Mouse (Mus musculus) heart, embryonic 13.5 days (tissue): ENCODE measurements around the gene Otoa. TPM values are rescaled to one million over a fixed set of nuclear protein-coding genes. Genes with fewer than 3 reads are reported as not detected.

Experiments used
- ATAC-seq: fragments of 200-750 bp; cut with Nextera tagmentation; 2 replicates; pipeline ENCODE4 v1.8.0; 2017; ENCODE audit warnings: moderate TSS enrichment; ENCODE audit not compliant: insufficient number of reproducible peaks, low FRiP score, low TSS enrichment; ENCODE audit errors: extremely low read depth
- H3K27ac ChIP-seq: fragments of 300-500 bp; sonication (generic); replicated peaks from 2 replicates; pipeline ENCODE4 v1.5.1; 2015; ENCODE audit warnings: moderate library complexity, mild to moderate bottlenecking, inconsistent platforms
- H3K27me3 ChIP-seq: fragments of 300-500 bp; sonication (generic); replicated peaks from 2 replicates; pipeline ENCODE4 v1.6.1; 2015; ENCODE audit warnings: mild to moderate bottlenecking, inconsistent platforms
- H3K36me3 ChIP-seq: fragments of 300-500 bp; sonication (generic); 2 replicates; pipeline ENCODE4 v1.6.1; 2015; ENCODE audit warnings: mild to moderate bottlenecking, inconsistent platforms
- H3K4me1 ChIP-seq: fragments of 300-500 bp; sonication (generic); 2 replicates; pipeline ENCODE4 v1.6.1; 2015; ENCODE audit warnings: inconsistent platforms
- H3K4me2 ChIP-seq: fragments of 300-500 bp; sonication (generic); 2 replicates; pipeline ENCODE4 v1.6.1; 2015; ENCODE audit warnings: inconsistent platforms, mild to moderate bottlenecking, moderate library complexity
- H3K4me3 ChIP-seq: fragments of 300-500 bp; sonication (generic); 2 replicates; pipeline ENCODE4 v1.5.1; 2015; ENCODE audit warnings: moderate library complexity, mild to moderate bottlenecking, inconsistent platforms
- H3K9ac ChIP-seq: fragments of 300-500 bp; sonication (generic); 2 replicates; pipeline ENCODE4 v1.6.1; 2015; ENCODE audit warnings: inconsistent platforms, mild to moderate bottlenecking, moderate library complexity
- H3K9me3 ChIP-seq: fragments of 300-500 bp; sonication (generic); 2 replicates; pipeline ENCODE4 v1.6.1; 2016; ENCODE audit warnings: inconsistent platforms
- WGBS: fragments of 180-500 bp; shearing (Covaris S2); methylation state at CpG from one replicate; pipeline ENCODE4 v1.1.7; 2015; ENCODE audit warnings: mixed read lengths; 5-methylcytosine and 5-hydroxymethylcytosine counted together
- polyA plus RNA-seq: library from polyadenylated mRNA; unstranded; fragments of >200 nt; fragmentation: Nextera tagmentation; extraction: Ambion mirVana; gene quantifications from 2 replicates; pipeline ENCODE4 v1.2.1, GENCODE M21; 2015

Gene Otoa
- polyA plus RNA-seq, 1 experiment from 2014 or later: 0.12 TPM

DNA sequence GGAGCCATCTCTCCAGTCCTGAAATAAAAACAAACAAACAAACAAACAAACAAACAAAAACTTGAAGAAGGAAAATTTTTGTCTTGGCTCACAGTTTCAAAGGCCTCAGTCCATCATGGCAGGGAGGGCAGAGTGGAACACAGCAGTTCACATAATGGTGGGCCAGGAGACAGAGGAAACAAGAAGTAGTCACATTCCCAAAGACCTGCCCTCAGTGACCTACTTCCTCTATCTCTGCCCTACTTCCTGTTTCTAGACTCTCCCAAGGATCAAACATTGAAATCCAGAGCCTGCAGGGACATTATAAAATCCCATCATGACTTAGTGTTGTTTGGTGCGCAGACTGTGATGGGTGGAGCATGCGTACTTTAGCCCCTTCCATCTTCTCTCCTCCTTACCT is 49.4 kb downstream of the Otoa start:
- no peak overlapping the region for H3K9ac ChIP-seq
- no peak overlapping the region for H3K27ac ChIP-seq
- no peak overlapping the region for H3K4me3 ChIP-seq
- H3K4me1 ChIP-seq: no peaks in the 10 kb centered on the region
- no peak overlapping the region for H3K4me2 ChIP-seq
- 91% methylated on average over 2 of the region's 2 CpGs for WGBS
- ATAC-seq: no peak
- no peaks in the 10 kb centered on the region for H3K9me3 ChIP-seq
- H3K36me3 ChIP-seq: no peaks in the 10 kb centered on the region
- H3K27me3 ChIP-seq: no peaks in the 10 kb centered on the region

DNA sequence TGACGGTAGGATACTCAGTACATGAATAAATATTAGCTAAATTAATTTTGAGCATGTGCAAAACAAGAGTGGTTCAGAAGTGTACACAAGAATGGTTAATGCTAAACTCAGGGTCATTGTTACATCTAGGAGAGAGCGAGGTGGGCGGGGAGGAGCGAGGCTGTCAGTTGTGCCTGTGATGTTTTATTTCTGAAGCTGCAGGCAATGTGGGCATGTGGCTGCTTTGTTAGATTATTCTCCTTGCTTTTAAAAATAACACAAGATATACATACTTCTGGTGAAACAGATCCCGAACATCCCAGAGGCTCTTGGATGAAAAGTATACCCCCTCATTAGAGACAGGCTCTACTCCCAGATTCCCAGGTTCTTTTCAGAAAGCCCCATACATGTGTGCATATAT is 59.8 kb downstream of the Otoa start:
- ATAC-seq: no peak
- WGBS: 62% methylated on average over 5 of the region's 5 CpGs
- Histone ChIP-seq H3K9ac (no peak overlapping the region), H3K4me3 (no peak overlapping the region), H3K4me1 (no peaks in the 10 kb centered on the region), H3K27ac (no peak overlapping the region), H3K9me3 (no peaks in the 10 kb centered on the region), H3K4me2 (no peak overlapping the region), H3K27me3 (no peaks in the 10 kb centered on the region), H3K36me3 (no peaks in the 10 kb centered on the region)

DNA sequence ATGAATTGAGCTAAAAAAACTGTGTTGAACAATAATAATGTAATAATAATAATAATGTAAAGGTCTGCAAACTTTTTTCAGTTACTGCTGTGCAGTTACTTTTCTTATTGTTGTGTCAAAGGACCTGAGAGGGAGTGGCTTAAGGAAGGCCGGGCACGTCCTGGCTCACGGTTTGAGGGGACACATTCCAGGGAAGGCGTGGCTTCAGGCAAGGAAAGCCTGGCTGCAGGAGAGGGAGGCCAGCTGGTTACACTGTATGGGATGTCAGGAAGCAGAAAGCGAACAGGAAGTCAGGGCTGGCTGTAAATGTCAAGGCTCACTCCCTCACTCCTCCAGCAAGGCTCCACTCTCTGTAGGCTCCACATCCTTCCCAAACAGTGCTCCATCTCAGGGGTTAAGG is 69.2 kb downstream of the Otoa start:
- Histone ChIP-seq H3K4me1 (no peaks in the 10 kb centered on the region), H3K9ac (no peak overlapping the region), H3K27me3 (no peaks in the 10 kb centered on the region), H3K36me3 (no peaks in the 10 kb centered on the region), H3K4me2 (no peak overlapping the region), H3K27ac (no peak overlapping the region), H3K9me3 (no peaks in the 10 kb centered on the region), H3K4me3 (no peak overlapping the region)
- 74% methylated on average over 5 of the region's 5 CpGs for WGBS
- ATAC-seq: no peak

- H3K4me1 ChIP-seq: no peaks in the 10 kb centered on the region
- 94% methylated on average over 2 of the region's 2 CpGs for WGBS
- no peak overlapping the region for H3K4me3 ChIP-seq
Measured at GRCm38 (mm10) chr7:121152186-121152585, 70.7 kb downstream of the Otoa start.

GRCm38 (mm10) chr7:121165616-121166015 is 84.2 kb downstream of the Otoa start:
- H3K9me3 ChIP-seq: no peaks in the 10 kb centered on the region
- WGBS: 68% methylated on average over 1 of the region's 1 CpGs
- no peaks in the 10 kb centered on the region for H3K27me3 ChIP-seq
- H3K27ac ChIP-seq: no peak overlapping the region
- H3K4me1 ChIP-seq: no peaks in the 10 kb centered on the region
- no peak overlapping the region for H3K4me2 ChIP-seq
- H3K9ac ChIP-seq: no peak overlapping the region
- no peaks in the 10 kb centered on the region for H3K36me3 ChIP-seq
- H3K4me3 ChIP-seq: no peak overlapping the region
- ATAC-seq: no peak

More at GRCm38 (mm10) chr7:121152186-121152585, 70.7 kb downstream of the Otoa start:
- Histone ChIP-seq H3K36me3 (no peaks in the 10 kb centered on the region), H3K9ac (no peak overlapping the region), H3K4me2 (no peak overlapping the region), H3K27ac (no peak overlapping the region), H3K9me3 (no peaks in the 10 kb centered on the region), H3K27me3 (no peaks in the 10 kb centered on the region)
- no peak for ATAC-seq

DNA sequence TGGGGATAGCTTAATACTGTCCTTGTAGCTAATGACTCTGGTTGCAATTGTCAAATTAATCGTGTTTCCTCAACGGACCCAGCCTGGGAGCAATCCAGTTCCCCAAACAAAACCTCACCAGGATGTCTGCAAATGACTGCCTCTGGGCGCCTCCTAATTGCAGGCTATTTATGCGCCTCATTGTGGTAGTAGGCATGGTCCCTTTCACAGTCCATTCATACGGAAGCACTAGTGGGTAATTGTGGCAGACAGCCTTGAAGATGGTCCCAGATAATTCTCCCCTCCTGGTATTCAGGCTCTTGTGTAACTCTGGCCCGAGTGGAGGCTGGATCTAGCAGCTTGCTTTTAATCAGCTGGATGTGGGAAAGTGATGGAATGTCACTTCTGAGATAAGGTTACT is 90.4 kb downstream of the Otoa start:
- no peak overlapping the region for H3K4me2 ChIP-seq
- H3K4me1 ChIP-seq: no peaks in the 10 kb centered on the region
- no peaks in the 10 kb centered on the region for H3K9me3 ChIP-seq
- no peaks in the 10 kb centered on the region for H3K36me3 ChIP-seq
- no peak overlapping the region for H3K9ac ChIP-seq
- WGBS: 14% methylated on average over 6 of the region's 6 CpGs
- peaks cover 6% of the 10 kb centered on the region; the same call in 1 of the 2 replicates for H3K27me3 ChIP-seq
- H3K4me3 ChIP-seq: no peak overlapping the region
- ATAC-seq: no peak
- H3K27ac ChIP-seq: no peak overlapping the region

GRCm38 (mm10) chr7:121187201-121187786 is 105.8 kb downstream of the Otoa start:
- H3K27me3 ChIP-seq: no peaks in the 10 kb centered on the region
- H3K9ac ChIP-seq: no peak overlapping the region
- no peaks in the 10 kb centered on the region for H3K36me3 ChIP-seq
- H3K4me3 ChIP-seq: no peak overlapping the region
- no peak overlapping the region for H3K27ac ChIP-seq
- no peaks in the 10 kb centered on the region for H3K9me3 ChIP-seq
- no peaks in the 10 kb centered on the region for H3K4me1 ChIP-seq
- 76% methylated on average over 9 of the region's 9 CpGs for WGBS
- H3K4me2 ChIP-seq: no peak overlapping the region
- ATAC-seq: no peak

DNA sequence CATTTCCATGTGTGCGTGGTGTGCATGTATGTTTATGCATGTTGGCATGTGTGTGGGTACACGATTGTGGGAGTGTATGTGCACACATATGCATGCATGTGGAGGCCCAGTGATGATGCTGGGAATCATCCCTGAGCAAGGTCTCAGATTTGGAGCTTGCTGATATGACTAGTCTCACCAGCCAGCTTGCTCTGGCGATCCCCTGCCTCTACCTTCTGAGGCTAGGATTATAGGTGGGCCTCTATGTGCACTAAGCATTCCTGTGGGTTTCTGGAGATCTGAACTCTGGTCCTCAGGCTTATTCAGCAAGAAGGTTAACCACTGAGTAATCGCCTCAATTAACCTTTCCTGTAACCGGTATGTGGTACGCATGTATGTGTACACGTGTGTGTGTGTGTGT is 107.5 kb downstream of the Otoa start:
- Histone ChIP-seq H3K4me2 (no peak overlapping the region), H3K4me1 (no peaks in the 10 kb centered on the region), H3K9me3 (no peaks in the 10 kb centered on the region), H3K4me3 (no peak overlapping the region), H3K36me3 (no peaks in the 10 kb centered on the region), H3K27me3 (no peaks in the 10 kb centered on the region), H3K27ac (no peak overlapping the region), H3K9ac (no peak overlapping the region)
- 90% methylated on average over 7 of the region's 7 CpGs for WGBS
- ATAC-seq: no peak

- no peaks in the 10 kb centered on the region for H3K36me3 ChIP-seq
- H3K9ac ChIP-seq: no peak overlapping the region
- H3K27ac ChIP-seq: no peak overlapping the region
- no peak overlapping the region for H3K4me3 ChIP-seq
- 0 out of 2 replicates have a peak, but pooled peaks cover 3% of the 10 kb centered on the region for H3K4me1 ChIP-seq
- 71% methylated on average over 8 of the region's 8 CpGs for WGBS
- no peak overlapping the region for H3K4me2 ChIP-seq
- no peaks in the 10 kb centered on the region for H3K27me3 ChIP-seq
- no peaks in the 10 kb centered on the region for H3K9me3 ChIP-seq
- no peak for ATAC-seq
Measured at GRCm38 (mm10) chr7:121198933-121199332, 117.5 kb downstream of the Otoa start.

- no peak for ATAC-seq
- Histone ChIP-seq H3K27ac (no peak overlapping the region), H3K4me2 (no peak overlapping the region), H3K36me3 (no peaks in the 10 kb centered on the region), H3K4me3 (no peak overlapping the region), H3K9me3 (no peaks in the 10 kb centered on the region), H3K4me1 (no peaks in the 10 kb centered on the region), H3K9ac (no peak overlapping the region), H3K27me3 (no peaks in the 10 kb centered on the region)
- 78% methylated on average over 4 of the region's 4 CpGs for WGBS
Measured at GRCm38 (mm10) chr7:121211804-121212203, 130.4 kb downstream of the Otoa start.
